Mouse (Mus musculus) bone marrow macrophage, adult 2 months (primary cell): Measurements from ENCODE around the gene Ocel1.

ENCODE experiments used
- CTCF ChIP-seq: IDR thresholded peaks from 2 replicates; pipeline ENCODE4 v1.5.1; 2012; ENCODE audit warnings: low read depth, mild to moderate bottlenecking, low read length, moderate library complexity
- POLR2A ChIP-seq: IDR thresholded peaks from 2 replicates; pipeline ENCODE4 v1.6.1; 2012; ENCODE audit warnings: mild to moderate bottlenecking, low read depth, low read length, borderline replicate concordance

- no peak for TF ChIP-seq POLR2A
- TF ChIP-seq CTCF: no peak
Measured at GRCm38 (mm10) chr8:71351520-71351919, 19.6 kb upstream of the Ocel1 start.
